Mouse (Mus musculus) midbrain, embryonic 16.5 days (tissue): ENCODE results near the gene Adprhl2. TPM values are rescaled to one million over a fixed set of nuclear protein-coding genes. Genes with fewer than 3 reads are reported as not detected.
A peak's percentile ranks its signal among the peaks of the same experiment; 100 is the strongest.

Experiments
- ATAC-seq: fragments of 200-750 bp; cut with Nextera tagmentation; 2 replicates; pipeline ENCODE4 v1.8.0; 2017; ENCODE audit warnings: moderate TSS enrichment
- H3K27ac ChIP-seq: fragments of 300-500 bp; sonication (generic); 2 replicates; pipeline ENCODE4 v1.5.1; 2014; ENCODE audit warnings: mild to moderate bottlenecking, low read length, mixed read lengths
- H3K27me3 ChIP-seq: fragments of 300-500 bp; sonication (generic); 2 replicates; pipeline ENCODE4 v1.6.1; 2014; ENCODE audit warnings: low read depth, low read length, mixed read lengths; ENCODE audit not compliant: control insufficient read depth, insufficient read depth
- H3K36me3 ChIP-seq: fragments of 300-500 bp; sonication (generic); 2 replicates; pipeline ENCODE4 v1.6.1; 2014; ENCODE audit warnings: mild to moderate bottlenecking, low read length, moderate library complexity, mixed read lengths; ENCODE audit not compliant: control insufficient read depth, insufficient read depth
- H3K4me1 ChIP-seq: fragments of 300-500 bp; sonication (generic); 2 replicates; pipeline ENCODE4 v1.6.1; 2014; ENCODE audit warnings: mild to moderate bottlenecking, low read length, mixed read lengths; ENCODE audit not compliant: control insufficient read depth, insufficient read depth
- H3K4me2 ChIP-seq: fragments of 300-500 bp; sonication (generic); 2 replicates; pipeline ENCODE4 v1.6.1; 2014; ENCODE audit warnings: mild to moderate bottlenecking, low read length, mixed read lengths
- H3K4me3 ChIP-seq: fragments of 300-500 bp; sonication (generic); 2 replicates; pipeline ENCODE4 v1.5.1; 2014; ENCODE audit warnings: low read depth, mild to moderate bottlenecking, low read length, moderate library complexity, mixed read lengths
- H3K9ac ChIP-seq: fragments of 300-500 bp; sonication (generic); 2 replicates; pipeline ENCODE4 v1.6.1; 2014; ENCODE audit warnings: low read depth, low read length, mixed read lengths
- H3K9me3 ChIP-seq: fragments of 300-500 bp; sonication (generic); replicated peaks from 2 replicates; pipeline ENCODE4 v1.6.1; 2014; ENCODE audit warnings: mild to moderate bottlenecking, low read length, mixed read lengths; ENCODE audit not compliant: control insufficient read depth, poor library complexity, severe bottlenecking
- WGBS: fragments of 180-500 bp; shearing (Covaris S2); extraction: QIAGEN DNeasy Blood & Tissue Kit; methylation state at CpG from one replicate; pipeline ENCODE4 v1.1.7; 2014; 5-methylcytosine and 5-hydroxymethylcytosine counted together
- polyA plus RNA-seq: library from polyadenylated mRNA; unstranded; fragments of >200 nt; fragmentation: Nextera tagmentation; extraction: Ambion mirVana; gene quantifications from 2 replicates; pipeline ENCODE4 v1.2.1, GENCODE M21; 2015

Gene Adprhl2
- polyA plus RNA-seq, 1 experiment from 2014 or later: 83.9 TPM

DNA sequence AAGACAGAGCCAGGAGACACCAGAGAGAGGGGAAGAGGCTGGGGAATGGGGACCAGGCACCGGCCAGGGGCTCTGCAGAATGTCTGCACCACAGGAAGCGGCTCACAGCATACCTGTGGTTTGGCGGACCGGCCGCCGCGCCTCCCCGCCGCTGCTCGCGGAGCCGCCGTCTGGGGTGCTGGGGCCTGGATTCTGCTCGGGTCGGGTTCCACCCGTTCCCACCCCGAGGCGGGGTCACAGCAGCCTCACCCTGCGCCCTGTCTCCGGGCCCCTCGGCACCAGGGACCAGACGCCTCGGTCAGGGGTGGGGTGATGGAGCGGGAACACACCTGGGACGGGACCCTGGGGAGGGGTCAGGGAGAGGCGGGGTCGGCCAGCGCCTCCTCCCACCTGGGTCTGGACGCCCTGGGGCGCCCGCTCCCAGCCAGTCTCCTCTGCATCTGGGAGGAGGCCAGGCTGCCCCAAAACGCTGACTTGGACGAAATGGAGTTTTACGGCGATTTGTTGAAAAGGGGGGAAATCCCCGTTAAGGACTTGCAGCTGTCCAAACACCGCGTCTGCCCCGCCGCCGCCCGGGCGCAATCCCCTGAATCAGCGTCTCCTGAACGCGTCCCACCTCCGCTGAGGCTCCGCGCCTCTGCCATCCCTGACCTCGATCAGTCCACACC is 20.5 kb downstream of the Adprhl2 start:
- peak overlapping the region; percentile 49 for H3K4me2 ChIP-seq
- H3K27me3 ChIP-seq: peaks cover 49% of the 10 kb centered on the region
- no peaks in the 10 kb centered on the region for H3K9me3 ChIP-seq
- no peak for ATAC-seq
- peak overlapping the region; percentile 31; the same call in 1 of the 2 replicates for H3K9ac ChIP-seq
- no peak overlapping the region for H3K27ac ChIP-seq
- peak overlapping the region; percentile 24 for H3K4me3 ChIP-seq
- WGBS: 2% methylated on average over 48 of the region's 50 CpGs
- no peaks in the 10 kb centered on the region for H3K36me3 ChIP-seq
- H3K4me1 ChIP-seq: peaks cover 18% of the 10 kb centered on the region

DNA sequence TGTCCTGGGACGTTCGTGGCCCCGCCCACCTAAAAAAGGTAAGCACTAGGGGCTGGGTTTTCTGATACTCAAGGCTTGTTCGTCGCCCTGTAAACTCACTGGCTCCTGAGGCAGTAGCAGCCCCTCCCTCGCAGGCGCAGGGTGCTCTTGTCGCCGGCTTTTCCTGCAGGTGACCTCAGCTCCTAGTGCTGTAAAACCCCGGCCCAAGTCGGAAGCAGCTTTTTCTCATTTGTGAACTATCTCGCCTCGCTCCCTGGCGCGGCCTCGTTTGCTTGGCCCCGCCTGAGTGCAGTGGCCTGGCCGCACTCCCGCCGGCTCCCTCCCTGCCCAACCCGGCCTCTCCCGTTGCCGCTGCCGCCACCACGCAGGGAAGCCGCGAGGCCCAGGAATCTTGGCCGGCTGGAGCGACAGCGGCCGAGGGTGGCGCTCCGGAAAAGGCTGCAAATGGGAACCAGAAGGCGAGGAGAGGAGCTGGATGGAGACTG is 24.8 kb downstream of the Adprhl2 start:
- Histone ChIP-seq H3K4me2 (peak overlapping the region; percentile 71), H3K9me3 (no peaks in the 10 kb centered on the region), H3K27ac (no peak overlapping the region), H3K4me3 (peak overlapping the region; percentile 34), H3K36me3 (no peaks in the 10 kb centered on the region), H3K9ac (peak overlapping the region; percentile 65), H3K4me1 (peaks cover 17% of the 10 kb centered on the region), H3K27me3 (peaks cover 42% of the 10 kb centered on the region)
- no peak for ATAC-seq
- WGBS: 2% methylated on average over 34 of the region's 34 CpGs

GRCm38 (mm10) chr4:126295937-126296336 is 25.6 kb downstream of the Adprhl2 start:
- WGBS: 32% methylated on average over 4 of the region's 4 CpGs
- no peak for ATAC-seq
- H3K36me3 ChIP-seq: no peaks in the 10 kb centered on the region
- no peak overlapping the region for H3K9ac ChIP-seq
- no peak overlapping the region for H3K4me3 ChIP-seq
- H3K27me3 ChIP-seq: peaks cover 36% of the 10 kb centered on the region
- no peak overlapping the region; the same call in 1 of the 2 replicates for H3K4me2 ChIP-seq
- peaks cover 10% of the 10 kb centered on the region for H3K4me1 ChIP-seq
- no peak overlapping the region for H3K27ac ChIP-seq
- H3K9me3 ChIP-seq: no peaks in the 10 kb centered on the region

DNA sequence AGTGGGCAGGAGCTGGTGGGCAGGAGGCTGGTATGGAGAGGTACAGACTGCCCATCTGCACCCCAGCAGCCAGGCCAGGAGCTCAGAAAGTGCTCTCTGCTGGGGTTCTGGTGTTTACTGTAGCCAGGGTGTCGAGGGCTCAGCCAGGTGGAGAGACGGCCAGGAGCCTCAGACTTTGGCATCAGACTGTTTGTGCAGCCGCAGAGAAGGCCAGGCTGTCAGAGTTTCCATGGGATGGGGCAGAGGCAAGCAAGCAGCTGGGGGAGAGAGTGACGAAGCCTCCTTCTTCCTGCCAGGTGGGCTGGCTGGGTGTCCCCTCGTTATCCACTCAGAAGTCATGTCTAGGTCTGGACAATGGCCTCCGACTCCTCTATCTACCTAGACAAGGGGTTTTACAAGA is 26.4 kb downstream of the Adprhl2 start:
- no peak overlapping the region for H3K27ac ChIP-seq
- no peak overlapping the region for H3K4me2 ChIP-seq
- H3K4me3 ChIP-seq: no peak overlapping the region
- H3K9ac ChIP-seq: no peak overlapping the region
- WGBS: 72% methylated on average over 6 of the region's 6 CpGs
- H3K27me3 ChIP-seq: peaks cover 28% of the 10 kb centered on the region
- H3K4me1 ChIP-seq: peaks cover 8% of the 10 kb centered on the region
- H3K9me3 ChIP-seq: no peaks in the 10 kb centered on the region
- no peak for ATAC-seq
- H3K36me3 ChIP-seq: no peaks in the 10 kb centered on the region

GRCm38 (mm10) chr4:126291196-126291595 is 30.3 kb downstream of the Adprhl2 start:
- Histone ChIP-seq H3K9me3 (no peaks in the 10 kb centered on the region), H3K27me3 (peaks cover 33% of the 10 kb centered on the region), H3K9ac (no peak overlapping the region), H3K27ac (no peak overlapping the region), H3K4me2 (no peak overlapping the region), H3K4me3 (no peak overlapping the region), H3K4me1 (peaks cover 3% of the 10 kb centered on the region; the same call in 1 of the 2 replicates), H3K36me3 (no peaks in the 10 kb centered on the region)
- no peak for ATAC-seq
- 20% methylated on average over 13 of the region's 13 CpGs for WGBS

DNA sequence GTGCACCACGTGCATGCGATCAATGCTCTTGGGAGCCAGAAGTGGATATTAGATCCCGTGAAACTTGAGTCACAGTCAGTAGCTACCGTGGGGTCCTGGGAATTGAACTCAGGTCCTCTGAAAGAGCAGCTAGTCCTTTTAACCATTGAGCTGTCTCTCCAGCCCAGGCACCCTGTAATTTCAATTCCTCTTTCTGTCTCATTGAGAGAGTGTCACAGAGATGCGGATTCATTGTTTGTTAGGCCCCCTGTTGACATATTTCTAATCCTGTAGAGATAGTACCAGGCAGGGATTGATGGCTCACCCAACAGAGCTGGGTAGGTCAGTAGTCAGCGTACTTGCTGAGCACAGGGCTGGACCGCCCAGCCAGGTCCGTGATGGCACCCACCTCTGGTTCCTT is 31.2 kb downstream of the Adprhl2 start:
- no peak overlapping the region for H3K4me3 ChIP-seq
- WGBS: 83% methylated on average over 8 of the region's 8 CpGs
- H3K9me3 ChIP-seq: no peaks in the 10 kb centered on the region
- H3K27ac ChIP-seq: no peak overlapping the region
- peaks cover 33% of the 10 kb centered on the region for H3K27me3 ChIP-seq
- no peak overlapping the region for H3K9ac ChIP-seq
- H3K4me2 ChIP-seq: no peak overlapping the region
- H3K36me3 ChIP-seq: no peaks in the 10 kb centered on the region
- peaks cover 3% of the 10 kb centered on the region; the same call in 1 of the 2 replicates for H3K4me1 ChIP-seq
- ATAC-seq: no peak

GRCm38 (mm10) chr4:126288085-126288666 is 33.3 kb downstream of the Adprhl2 start:
- H3K27me3 ChIP-seq: peaks cover 38% of the 10 kb centered on the region
- H3K4me2 ChIP-seq: no peak overlapping the region; the same call in 1 of the 2 replicates
- no peak for ATAC-seq
- no peaks in the 10 kb centered on the region for H3K36me3 ChIP-seq
- no peak overlapping the region for H3K4me3 ChIP-seq
- H3K4me1 ChIP-seq: peaks cover 3% of the 10 kb centered on the region; the same call in 1 of the 2 replicates
- H3K27ac ChIP-seq: no peak overlapping the region
- H3K9ac ChIP-seq: no peak overlapping the region
- WGBS: 45% methylated on average over 17 of the region's 17 CpGs
- no peaks in the 10 kb centered on the region for H3K9me3 ChIP-seq

- H3K4me1 ChIP-seq: peaks cover 3% of the 10 kb centered on the region; the same call in 1 of the 2 replicates
- ATAC-seq: no peak
- H3K4me2 ChIP-seq: no peak overlapping the region
- no peak overlapping the region for H3K27ac ChIP-seq
- H3K9me3 ChIP-seq: no peaks in the 10 kb centered on the region
- no peak overlapping the region for H3K9ac ChIP-seq
- WGBS: 28% methylated on average over 11 of the region's 11 CpGs
- no peaks in the 10 kb centered on the region for H3K36me3 ChIP-seq
- H3K27me3 ChIP-seq: peaks cover 38% of the 10 kb centered on the region
- no peak overlapping the region for H3K4me3 ChIP-seq
These were observed 34.1 kb downstream of the Adprhl2 start for GRCm38 (mm10) chr4:126287302-126287995.
